ENCODE assay signal across 22 mouse cellular contexts in the genomic region with DNA sequence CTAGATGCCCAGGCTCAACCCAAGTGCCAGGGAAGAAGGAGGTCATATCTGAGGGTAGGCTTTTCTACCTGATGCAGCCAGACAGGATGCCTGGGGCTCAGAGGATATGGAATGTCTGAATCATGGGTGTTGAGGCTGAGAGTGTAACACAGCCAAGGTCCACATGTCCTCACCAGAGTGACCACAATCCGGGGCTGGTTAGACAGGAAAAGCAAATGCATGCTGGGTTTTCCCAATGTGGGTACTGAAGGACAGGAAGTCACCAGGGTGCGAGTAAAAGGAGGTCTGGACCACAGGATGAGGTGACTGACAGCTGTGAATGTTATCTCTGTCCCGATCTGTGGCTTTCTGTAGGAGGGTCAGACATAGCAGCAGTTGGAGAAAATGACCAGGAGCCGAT.
A peak's percentile ranks its signal among the peaks of the same experiment; 100 is the strongest.
DNase-seq lines count a peak whose midpoint lies in the region; ATAC-seq and TF ChIP-seq lines count a peak whose summit lies in the region.
"Had no signal": no experiment of that assay in that cellular context is flagged by ENCODE, and none has a peak within 500 bp of the region (broad histone marks: within the 10 kb centered on the region; RNA-seq: fewer than 3 reads in every experiment).

No protein-coding gene starts in this region.

- DNase-seq in layer of hippocampus, adult 9-11 months: peak; percentile 50
- no peak for DNase-seq in layer of hippocampus, adult 2 months (ENCODE audit: low spot score in 2 of 2)
- DNase-seq in retina, postnatal 1 day: no peak
- DNase-seq in left cerebral cortex, adult 9 months (ENCODE audit: low spot score in 2 of 2): no peak
- no peak for DNase-seq in gastrocnemius, postnatal 4 days (ENCODE audit: low spot score in 2 of 2)
- DNase-seq: adrenal gland, adult 2 months; adrenal gland, postnatal 25 days; cerebellum, adult 18-20 months; cerebellum, adult 9-11 months; cerebellum, postnatal 36 days; forebrain, postnatal 0 days; gastrocnemius, postnatal 25 days; heart, adult 18-20 months; heart, postnatal 10 days; heart, postnatal 4 days had no signal

- peak; percentile 84 for ATAC-seq in granulocyte monocyte progenitor cell, adult 5-6 weeks (replicated peaks; ENCODE audit: poor library complexity, severe bottlenecking)
- ATAC-seq in megakaryocyte progenitor cell, adult 5-6 weeks (replicated peaks; ENCODE audit: poor library complexity): peak; percentile 82
- ATAC-seq: forebrain, embryonic 13.5 days; forebrain, postnatal 0 days; hindbrain, postnatal 0 days had no signal

- H3K4me3 ChIP-seq in layer of hippocampus, adult 2 months: no peak overlapping the region
- H3K4me3 ChIP-seq: embryonic facial prominence, embryonic 10.5 days; forebrain, embryonic 13.5 days; heart, embryonic 10.5 days; hindbrain, embryonic 13.5 days had no signal

- no peak for TF ChIP-seq CTCF in layer of hippocampus, adult 2 months (conservative IDR thresholded peaks at IDR 0.05)

- no peak overlapping the region for H3K27ac ChIP-seq in layer of hippocampus, adult 2 months
- H3K27ac ChIP-seq: embryonic facial prominence, embryonic 10.5 days; forebrain, embryonic 13.5 days; heart, embryonic 10.5 days; hindbrain, embryonic 13.5 days; hindbrain, postnatal 0 days had no signal
